Mouse (Mus musculus): ENCODE data around the gene 2310003L06Rik.

Gene 2310003L06Rik

DNA sequence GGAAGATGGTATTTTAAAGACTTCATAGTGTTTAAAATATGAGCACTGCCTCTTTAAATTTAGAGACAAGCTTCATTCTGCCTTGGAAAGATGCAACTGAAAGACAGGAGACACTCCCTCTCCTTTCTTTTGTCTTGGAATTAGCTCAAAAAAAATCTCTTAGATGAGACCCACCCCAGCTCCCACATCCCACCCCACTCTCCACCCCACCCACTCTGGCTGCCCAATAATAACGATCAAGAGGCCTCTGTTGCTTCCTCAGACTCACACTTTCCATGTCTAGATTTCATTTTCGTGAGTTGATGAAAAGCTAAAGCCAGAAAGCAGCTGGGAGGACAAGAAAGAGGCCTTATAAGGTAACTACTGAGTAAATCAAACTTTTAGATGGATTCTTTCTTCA lies at the start of gene 2310003L06Rik, which contains the start of gene Gm28434:
Gene 2310003L06Rik, plus strand, starts transcription at position 259 of the 400 bp plus-strand sequence.
Gene Gm28434, plus strand, starts transcription at position 317 of the 400 bp plus-strand sequence.
- no peak for DNase-seq

DNA sequence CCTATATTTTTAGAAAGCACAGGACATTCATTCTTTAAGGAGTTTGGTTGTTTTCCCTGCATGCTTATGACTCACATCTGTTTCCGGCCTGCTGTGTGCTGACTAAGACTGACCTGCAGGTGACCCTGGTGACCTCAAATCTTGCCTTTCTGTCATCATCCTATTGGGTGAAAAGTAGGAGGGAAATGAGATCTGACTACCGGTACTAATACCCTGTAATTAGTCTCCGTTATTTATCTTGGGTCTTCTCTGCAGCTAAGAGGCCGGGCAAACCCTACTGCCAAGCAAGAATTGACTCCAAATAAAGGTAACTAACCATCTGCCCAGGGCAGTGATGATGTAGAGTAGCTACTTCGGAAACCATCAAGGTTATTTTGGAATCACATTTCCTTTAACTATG lies 43.9 kb upstream of the 2310003L06Rik start, which contains the start of gene Csn3:
Gene Csn3, plus strand, starts transcription at position 208 of the 400 bp plus-strand sequence.
- no peak for DNase-seq

DNA sequence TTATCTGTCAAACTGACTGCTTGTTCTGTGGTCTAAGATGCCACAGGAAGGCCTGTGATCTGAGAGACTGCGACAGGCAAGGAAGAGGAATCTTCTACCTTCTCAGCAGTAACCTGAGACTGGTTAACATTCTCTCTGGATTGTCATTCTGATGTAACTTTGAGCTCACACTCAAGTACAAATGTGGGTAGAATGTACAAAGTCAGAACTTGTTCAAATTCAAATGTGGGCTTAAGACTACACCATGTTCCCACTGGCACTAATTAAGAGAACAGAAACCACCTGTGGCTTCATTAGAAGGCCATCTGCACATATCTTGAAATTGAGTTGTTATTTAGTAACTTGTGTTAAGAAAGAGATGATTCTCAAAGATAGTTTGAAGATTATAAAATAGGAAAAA lies 37.7 kb upstream of the 2310003L06Rik start:
- no peak for DNase-seq

- DNase-seq: no peak
These were observed 28.5 kb upstream of the 2310003L06Rik start for GRCm38 (mm10) chr5:87940752-87941151.

DNA sequence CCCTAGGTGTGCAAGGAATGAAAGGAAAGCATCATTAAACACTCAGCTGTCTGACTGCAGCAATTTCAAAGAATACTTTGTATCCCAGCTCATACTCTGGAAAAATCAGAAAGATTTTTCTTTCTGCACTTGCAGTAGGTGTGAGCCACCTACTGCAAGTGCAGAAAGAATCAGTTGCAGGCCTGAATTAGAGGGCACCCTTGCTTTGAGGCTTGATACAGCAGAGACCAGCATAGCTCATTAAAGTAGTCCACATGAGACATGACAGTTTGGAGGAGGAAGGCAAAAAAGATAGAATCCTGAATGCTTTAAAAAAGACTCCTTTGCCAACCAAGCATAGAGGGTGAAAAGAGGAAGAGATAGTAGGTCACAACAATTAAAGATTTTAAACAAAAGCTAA lies 26.7 kb upstream of the 2310003L06Rik start:
- no peak for DNase-seq

- no peak for DNase-seq
These were observed 17.4 kb upstream of the 2310003L06Rik start for GRCm38 (mm10) chr5:87951836-87952235.

- DNase-seq: no peak
These were observed 9.9 kb downstream of the 2310003L06Rik start, which contains the start of gene Cabs1 for GRCm38 (mm10) chr5:87979139-87979538. Cabs1 (plus strand) TSS chr5:87979439.

GRCm38 (mm10) chr5:87982468-87983214 lies 13.4 kb downstream of the 2310003L06Rik start:
- DNase-seq: no peak

DNA sequence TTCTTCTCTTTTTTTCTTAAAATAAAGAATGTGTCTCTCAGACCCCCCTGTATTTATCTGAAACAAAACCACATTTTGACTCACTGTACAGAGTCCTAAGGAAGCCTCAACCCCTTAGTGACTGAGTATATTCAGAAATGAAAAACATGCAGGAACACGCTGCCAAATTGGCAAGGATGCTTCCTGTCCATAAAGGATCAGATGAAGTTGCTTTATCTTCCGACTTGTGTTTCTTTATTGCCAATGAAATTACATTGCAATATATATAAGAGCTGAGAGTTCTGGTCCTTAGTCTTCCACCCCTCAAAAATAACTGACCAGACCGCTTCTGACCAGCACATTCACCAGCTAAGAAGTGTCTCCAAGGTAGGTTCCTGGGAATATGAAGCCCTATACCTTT lies 33.0 kb downstream of the 2310003L06Rik start, which contains the start of gene Smr3a:
Gene Smr3a, plus strand, starts transcription at position 301 of the 400 bp plus-strand sequence.
- DNase-seq: no peak

DNA sequence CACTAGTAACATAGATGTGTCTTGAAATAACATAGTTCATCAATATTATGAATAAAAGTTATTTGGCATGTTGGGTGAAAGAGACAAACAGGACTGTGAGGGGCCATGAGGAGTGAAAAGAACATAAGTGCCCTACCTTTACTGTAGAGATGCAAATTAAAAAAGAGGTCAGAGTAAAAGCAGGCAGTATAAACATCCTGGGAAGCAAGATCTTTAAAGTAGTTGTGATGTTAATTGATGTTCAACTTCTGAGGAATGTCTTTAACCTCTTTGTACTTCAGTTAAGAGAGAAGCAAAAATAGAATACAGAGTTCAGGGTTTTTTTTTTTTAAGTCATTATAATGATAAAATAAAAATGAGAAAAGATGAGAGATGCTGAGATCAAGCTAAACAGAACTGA lies 36.0 kb downstream of the 2310003L06Rik start:
- no peak for DNase-seq
